Mouse (Mus musculus) lung, postnatal 0 days (tissue): ENCODE measurements at regions not wholly inside any gene's neighbourhood (a gene's known extent, or its start where the extent isn't known, plus 50 kb on each side); places are given as distances from the start of the nearest gene placed in this dataset.

Experiments used
- CTCF ChIP-seq: IDR thresholded peaks from 2 replicates; pipeline ENCODE4 v1.5.1; 2016; ENCODE audit warnings: antibody characterized with exemption, mild to moderate bottlenecking
- EP300 ChIP-seq: IDR thresholded peaks from 2 replicates; pipeline ENCODE4 v1.6.1; 2016; ENCODE audit warnings: antibody characterized with exemption, mild to moderate bottlenecking, control low read depth

- TF ChIP-seq CTCF (no peak), EP300 (no peak)
These were observed 316.1 kb upstream of the Meox2 start for GRCm38 (mm10) chr12:36792205-36792604.
